Mouse (Mus musculus) liver, postnatal 0 days (tissue): Measurements from ENCODE around the gene Nln.

Experiments used
- CTCF ChIP-seq: sonication (generic); IDR thresholded peaks from 2 replicates; pipeline ENCODE4 v1.5.1; 2016; ENCODE audit warnings: antibody characterized with exemption, low read depth
- EP300 ChIP-seq: IDR thresholded peaks from 2 replicates; pipeline ENCODE4 v1.6.1; 2016; ENCODE audit warnings: antibody characterized with exemption, low read depth, mild to moderate bottlenecking

DNA sequence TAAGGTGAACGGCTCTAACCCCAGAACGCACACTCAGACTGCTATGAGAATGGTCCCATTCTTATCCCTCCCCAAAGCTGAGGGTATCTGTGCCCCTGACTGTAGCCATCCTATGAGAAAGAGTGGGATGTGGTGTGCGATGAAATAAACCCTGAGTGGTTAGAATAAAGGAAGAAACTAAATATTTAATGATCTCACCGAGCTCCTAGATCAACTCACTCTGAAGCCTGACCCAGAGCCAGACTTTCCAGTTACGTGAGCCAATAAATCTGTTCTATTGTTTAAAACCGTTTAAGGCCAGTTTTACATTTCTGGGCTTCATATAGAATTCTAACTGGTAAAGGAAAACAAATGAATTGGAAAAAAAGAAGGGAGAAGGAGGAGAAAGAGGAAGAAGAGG, 32.4 kb downstream of the Nln start:
- no peak for TF ChIP-seq CTCF
- TF ChIP-seq EP300: no peak
